Mouse (Mus musculus) right cerebral cortex, postnatal 14 days (tissue): Measurements from ENCODE around the gene Map3k9.
A peak's percentile ranks its signal among the peaks of the same experiment; 100 is the strongest.

Source experiments
- DNase-seq: peaks from one replicate; pipeline ENCODE4 v3.0.0; 2022

Gene Map3k9

DNA sequence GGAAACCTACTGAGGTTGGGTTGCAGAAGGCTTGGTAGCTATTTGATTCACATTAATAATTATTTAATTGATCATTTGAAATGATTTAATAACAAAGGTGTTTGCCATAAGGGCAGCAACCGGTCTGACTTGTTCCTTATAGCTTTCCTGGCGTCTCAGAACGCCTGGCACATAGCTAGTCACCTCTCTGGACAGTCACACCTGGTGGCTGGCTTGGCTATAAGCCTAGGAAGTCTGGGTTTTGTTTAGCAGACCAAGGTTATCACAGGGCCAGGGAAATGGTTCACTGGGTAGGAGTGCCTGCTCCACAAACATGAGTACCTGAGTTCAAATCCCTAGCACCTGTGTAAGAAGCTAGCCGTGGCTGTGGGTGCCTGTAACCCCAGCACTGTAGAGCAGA lies 2.3 kb upstream of the Map3k9 start:
- no peak for DNase-seq

DNA sequence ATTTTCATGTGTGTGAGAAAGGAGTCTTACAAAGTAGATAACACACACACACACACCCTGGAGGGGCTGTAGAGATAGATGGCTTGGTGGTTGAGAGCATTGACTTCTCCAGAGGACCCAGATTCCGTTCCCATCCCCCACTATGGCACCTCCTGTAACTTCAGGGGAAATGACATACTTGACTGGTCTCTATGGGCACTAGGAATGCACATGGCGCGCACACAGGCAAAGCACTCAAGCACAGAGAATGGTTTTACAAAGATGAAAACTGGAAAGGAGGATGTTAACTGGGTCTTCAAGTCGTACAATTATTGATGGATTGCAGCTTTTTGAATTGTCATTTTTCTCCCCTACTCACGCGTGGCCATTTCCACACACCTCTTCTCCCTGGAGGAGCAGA lies 1.6 kb upstream of the Map3k9 start:
- no peak for DNase-seq

DNA sequence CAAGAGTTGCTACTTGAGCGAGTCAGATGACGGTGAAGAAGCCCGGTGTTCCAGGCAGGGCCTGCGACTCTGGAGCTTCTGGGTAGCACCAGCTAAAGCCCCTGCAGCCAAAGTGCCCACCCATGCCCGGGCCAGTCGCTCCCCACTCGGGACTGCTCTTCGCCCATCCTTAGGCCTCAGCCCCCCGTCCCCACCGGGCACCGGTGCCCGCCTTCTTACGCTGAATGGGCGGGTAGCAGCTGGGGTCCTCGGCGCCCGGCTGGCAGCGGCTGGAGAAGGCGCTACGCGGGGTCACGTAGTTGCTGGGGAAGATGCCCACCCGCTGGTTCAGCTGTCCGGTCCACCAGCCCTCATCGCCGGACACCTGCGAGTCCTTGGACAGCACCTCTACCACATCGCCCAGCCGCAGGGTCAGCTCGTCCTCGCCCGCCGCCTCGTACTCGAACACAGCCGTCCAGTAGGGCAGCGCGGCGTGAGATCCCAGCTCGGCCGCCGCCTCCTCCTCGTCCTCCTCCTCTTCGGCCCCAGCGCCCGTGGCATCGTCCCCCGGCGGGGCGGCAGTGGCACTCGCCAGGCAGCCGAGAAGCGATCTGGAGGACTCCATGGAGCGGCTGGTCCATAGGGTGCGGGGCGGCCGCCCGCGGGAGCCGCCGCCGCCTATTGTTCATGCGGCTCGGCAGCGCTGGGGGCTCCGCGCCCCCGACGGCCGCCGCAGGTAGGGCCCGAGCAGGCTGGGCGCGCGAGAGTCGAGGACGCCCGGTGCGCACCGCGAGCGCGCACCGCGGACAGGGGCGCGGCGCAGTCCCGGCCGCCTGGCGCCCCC lies 493 bp downstream of the Map3k9 start:
- peak; percentile 43 for DNase-seq

GRCm38 (mm10) chr12:81779831-81780230 lies 1.1 kb downstream of the Map3k9 start:
- no peak for DNase-seq

GRCm38 (mm10) chr12:81776191-81776590 lies 4.8 kb downstream of the Map3k9 start:
- DNase-seq: no peak

GRCm38 (mm10) chr12:81775641-81776040 lies 5.3 kb downstream of the Map3k9 start:
- DNase-seq: peak; percentile 21

GRCm38 (mm10) chr12:81774186-81774585 lies 6.8 kb downstream of the Map3k9 start:
- no peak for DNase-seq

GRCm38 (mm10) chr12:81769458-81769857 lies 11.5 kb downstream of the Map3k9 start:
- no peak for DNase-seq

DNA sequence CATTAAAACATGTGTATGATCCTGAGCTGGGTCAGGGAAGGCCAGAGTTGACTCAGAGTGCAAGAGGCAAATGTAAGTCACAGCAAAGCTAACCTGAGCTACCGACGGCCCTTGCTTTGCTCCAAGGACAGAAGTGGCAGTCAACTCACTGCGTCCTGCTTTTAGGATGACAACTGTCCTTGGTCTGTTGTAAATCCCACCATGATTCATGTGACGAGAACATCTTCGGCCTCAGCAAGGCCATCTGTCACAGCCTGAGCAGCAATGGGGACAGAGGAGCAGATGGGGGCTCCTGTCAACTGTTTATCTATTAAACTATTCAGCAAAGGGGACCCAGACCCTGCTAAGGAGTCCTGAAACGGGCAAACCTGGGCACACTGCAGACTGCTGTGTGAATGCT lies 15.6 kb downstream of the Map3k9 start:
- DNase-seq: peak; percentile 1

GRCm38 (mm10) chr12:81764370-81764769 lies 16.6 kb downstream of the Map3k9 start:
- no peak for DNase-seq

- no peak for DNase-seq
Measured at GRCm38 (mm10) chr12:81754651-81755050, 26.3 kb downstream of the Map3k9 start.

- no peak for DNase-seq
Measured at GRCm38 (mm10) chr12:81751116-81751515, 29.9 kb downstream of the Map3k9 start.

DNA sequence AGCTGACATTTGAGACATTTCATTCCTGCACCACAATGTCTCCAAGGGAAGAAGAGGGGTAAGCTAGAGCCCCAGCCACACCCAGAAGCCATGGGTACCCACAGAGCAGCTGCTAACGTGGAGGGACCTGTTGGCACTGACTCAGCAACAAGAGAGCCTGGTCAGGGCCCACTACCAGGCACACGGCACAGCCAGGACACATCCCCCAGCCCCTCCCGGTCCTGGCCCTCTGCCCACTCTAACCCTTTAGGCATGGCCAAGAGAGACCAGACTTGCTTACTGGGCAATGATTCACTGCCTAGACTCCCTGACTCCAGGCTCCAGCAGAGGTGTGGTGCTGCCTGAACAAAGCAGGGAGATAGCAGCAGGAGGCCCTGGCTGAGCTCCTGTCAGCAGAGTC lies 32.1 kb downstream of the Map3k9 start:
- no peak for DNase-seq

GRCm38 (mm10) chr12:81748021-81748576 lies 32.9 kb downstream of the Map3k9 start:
- no peak for DNase-seq

DNA sequence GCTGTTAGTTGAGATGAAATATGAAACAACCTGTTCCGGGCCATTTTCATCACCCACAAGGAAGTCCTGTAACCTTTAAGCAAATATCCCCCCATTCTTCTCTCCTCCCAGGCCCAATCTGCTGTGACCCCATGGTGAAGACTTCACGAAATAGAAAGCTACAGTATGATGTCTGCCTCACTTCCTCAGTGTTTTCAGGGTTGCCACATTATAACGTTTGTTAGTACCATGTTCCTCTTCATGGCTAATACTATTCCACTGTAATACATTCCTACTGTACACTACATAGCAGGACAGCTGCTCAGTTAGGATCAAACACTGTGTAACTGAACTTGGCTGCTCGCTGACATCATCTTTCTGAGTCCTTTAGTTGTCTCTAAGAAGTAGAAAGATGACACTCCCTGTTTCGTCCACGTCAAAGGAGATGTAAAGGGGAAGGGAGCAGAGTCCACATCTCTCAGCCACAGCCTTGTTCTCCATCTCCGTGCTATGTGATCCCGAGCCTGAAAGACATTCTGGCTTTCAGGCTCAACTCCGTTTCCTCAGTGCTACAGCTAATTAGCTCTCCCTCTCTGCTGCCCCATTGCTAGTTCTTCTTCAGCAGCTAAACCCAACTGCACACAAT lies 34.5 kb downstream of the Map3k9 start:
- no peak for DNase-seq

GRCm38 (mm10) chr12:81735246-81736070 lies 45.5 kb downstream of the Map3k9 start:
- DNase-seq: no peak

GRCm38 (mm10) chr12:81726246-81726822 lies 54.6 kb downstream of the Map3k9 start:
- DNase-seq: no peak

- DNase-seq: no peak
Measured at GRCm38 (mm10) chr12:81724776-81725175, 56.2 kb downstream of the Map3k9 start.

- DNase-seq: no peak
Measured at GRCm38 (mm10) chr12:81723375-81723774, 57.6 kb downstream of the Map3k9 start.

DNA sequence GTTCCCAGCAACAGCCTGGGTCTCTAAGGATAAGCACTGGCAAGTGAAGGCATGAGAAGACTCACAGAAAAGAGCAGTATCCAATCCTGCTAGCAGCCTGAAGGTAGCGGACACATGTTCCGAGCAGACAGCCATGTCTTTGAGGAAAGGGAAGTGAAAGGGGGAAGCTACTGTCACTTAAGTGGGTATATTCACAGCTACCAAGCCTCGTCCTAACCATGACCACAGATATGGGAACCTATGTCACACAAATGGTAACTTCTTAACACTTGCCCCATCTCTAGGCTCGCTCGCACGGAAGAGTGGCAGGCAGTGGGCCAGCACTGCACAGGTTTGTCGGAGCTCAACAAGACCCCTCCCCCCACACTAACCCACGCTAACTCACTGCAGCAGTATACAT lies 61.3 kb downstream of the Map3k9 start:
- DNase-seq: no peak

DNA sequence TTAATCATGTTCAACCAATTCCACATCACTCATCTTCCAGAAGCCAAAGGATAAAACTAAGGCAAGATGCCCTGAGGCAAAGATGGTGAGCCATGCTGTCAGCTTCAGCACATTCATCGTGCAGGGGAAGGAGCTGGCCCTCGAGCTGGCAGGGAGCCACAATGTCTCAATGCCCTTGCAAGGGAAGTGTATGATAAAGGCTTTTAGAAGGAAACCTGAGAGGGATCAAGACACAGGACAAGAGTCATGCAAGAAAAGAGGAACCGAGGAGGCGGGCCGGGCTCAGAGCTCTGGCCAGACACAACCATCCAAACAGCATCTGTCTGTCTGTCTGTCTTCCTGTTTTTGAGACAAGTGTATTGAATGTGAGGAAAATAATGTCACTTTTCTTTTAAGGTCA lies 61.8 kb downstream of the Map3k9 start:
- DNase-seq: peak; percentile 63

GRCm38 (mm10) chr12:81712618-81713017 lies 68.4 kb downstream of the Map3k9 start:
- no peak for DNase-seq

DNA sequence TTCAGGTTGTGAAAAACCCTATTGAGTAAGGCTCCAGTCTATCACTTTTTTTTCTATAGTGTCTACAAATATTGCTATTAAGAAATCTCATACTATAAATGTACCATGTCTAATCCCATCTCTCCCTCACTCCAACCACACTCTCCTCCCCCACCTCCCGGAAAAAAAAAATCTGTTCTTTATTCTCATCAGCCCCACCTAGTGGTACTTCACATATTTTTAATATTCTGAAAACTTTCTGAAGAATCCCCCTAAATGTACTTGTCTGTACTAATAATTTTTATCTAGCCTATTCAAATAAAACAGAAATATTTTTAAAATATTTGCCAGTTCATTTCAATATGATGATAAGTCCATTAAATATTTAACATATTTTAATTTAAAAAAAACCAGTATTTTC lies 78.1 kb downstream of the Map3k9 start:
- DNase-seq: no peak
